Mouse (Mus musculus) 416B (cell line): ENCODE measurements at regions not wholly inside any gene's neighbourhood (a gene's known extent, or its start where the extent isn't known, plus 50 kb on each side); places are given as distances from the start of the nearest gene placed in this dataset.

Source experiments
- DNase-seq: peaks from one replicate; pipeline ENCODE4 v3.0.0; 2011; ENCODE audit warnings: low read depth

DNA sequence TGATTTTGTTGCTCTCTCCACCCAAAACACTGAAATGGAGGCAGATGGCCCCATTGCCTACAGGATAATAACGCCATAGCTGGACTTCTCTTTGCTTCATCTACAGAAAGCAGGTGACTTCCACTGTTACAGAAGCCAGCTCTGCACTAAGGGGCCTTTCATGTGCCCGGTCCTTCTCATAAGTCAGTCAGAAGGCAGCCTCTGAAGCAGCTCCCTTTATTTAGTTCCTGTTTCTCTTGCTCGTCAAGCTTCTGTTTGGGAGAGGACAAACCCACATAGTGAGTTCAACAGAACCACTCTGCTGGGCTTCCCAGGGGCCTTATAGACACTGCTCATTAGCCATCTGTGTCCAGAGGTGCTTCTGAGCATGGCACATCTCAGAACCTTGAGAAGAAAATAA is 205.1 kb upstream of the Hhip start:
- no peak for DNase-seq

DNA sequence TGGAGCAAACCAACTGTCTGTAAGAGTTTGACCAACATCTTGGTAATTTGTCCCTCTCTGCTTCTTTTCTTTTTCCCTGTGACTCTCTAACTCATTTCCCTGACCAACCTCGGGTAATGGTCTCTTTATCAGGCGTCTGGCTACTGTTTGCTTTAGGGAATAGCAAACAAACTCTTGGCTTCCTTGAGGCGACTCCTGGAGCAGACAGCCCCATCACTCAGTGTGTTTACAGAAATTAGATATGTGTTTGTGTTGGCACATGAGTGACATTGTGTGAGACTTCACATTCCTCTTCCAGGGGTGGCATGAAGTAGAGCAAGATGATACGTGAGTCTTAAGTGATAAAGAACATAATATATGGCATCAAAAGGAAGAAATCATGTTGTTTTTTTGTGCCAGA is 195.7 kb upstream of the Hhip start:
- DNase-seq = no peak

DNA sequence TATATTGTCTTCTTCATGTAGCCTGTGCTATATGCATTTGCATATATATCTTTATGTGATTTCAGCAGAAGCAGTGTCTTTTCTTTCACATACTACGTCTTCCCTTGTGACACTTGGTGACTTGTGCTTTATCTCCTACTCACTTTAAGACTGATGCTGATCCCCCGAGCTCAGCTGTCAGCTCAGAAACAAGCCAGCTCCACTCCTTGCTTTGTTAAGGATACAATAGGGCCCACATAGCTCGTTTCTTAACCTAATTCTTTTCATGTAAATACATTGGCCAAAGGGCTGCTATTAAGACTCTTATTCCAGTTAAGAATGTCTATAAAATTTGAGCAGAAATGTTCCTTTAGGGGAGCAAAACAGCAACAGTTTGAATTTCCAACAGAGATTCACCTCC is 193.8 kb upstream of the Hhip start:
- no peak for DNase-seq

DNA sequence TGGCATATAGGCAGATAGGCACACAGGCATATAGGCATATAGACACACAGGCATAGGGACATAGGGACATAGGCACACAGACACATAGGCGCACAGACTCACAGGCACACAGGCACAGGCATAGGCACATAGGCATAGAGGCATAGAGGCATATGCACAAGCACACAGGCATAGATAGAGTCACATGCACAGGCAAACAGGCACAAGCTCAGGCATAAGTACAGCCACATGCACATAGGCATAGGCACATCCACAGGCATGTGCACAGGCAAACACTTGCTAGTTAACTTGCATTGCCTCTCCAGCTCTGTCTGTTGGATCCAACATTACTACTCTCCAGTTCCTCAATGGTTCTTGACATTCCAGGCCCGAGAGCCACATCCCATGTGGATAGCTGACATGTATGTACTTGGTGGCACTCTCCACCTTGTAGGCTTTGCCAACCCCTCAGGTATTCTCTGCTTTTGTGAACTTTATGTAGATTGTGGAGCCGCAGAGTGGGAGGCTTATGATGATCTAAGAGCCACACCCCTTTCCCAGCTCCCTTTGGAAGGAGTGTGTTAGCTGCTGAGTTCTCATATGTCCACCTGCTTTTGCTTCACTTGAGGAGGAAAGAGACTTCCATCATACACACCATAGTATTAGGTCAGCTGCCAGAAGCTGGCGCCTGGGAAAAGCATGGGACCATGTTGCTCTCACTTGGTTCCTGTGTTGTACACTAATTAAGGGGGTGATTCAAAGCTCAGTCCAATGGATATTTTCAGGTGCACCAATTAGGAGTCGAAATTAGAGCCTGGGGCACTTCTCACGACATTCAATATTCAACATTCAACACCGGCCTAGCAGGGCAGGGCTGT is 192.7 kb upstream of the Hhip start:
- DNase-seq = no peak

DNA sequence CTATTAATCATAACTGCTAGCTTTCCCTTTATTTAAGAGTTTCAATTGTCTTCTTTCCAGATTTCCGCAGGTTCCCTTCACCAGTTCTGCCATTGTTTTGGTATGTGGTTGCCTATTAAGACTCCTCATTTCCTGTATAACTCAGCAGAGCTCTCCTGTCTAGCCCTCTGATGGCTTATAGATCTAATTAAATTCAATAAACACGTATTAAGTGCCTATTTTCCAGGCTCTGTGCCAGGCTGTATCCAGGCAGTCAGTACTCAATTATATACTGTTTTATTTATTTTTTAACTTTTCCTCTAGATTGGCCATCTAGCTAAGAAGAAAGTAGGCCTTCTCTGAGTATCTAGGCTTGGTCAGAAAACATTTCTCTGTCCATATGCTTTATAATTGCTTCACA is 192.0 kb upstream of the Hhip start:
- DNase-seq = no peak

DNA sequence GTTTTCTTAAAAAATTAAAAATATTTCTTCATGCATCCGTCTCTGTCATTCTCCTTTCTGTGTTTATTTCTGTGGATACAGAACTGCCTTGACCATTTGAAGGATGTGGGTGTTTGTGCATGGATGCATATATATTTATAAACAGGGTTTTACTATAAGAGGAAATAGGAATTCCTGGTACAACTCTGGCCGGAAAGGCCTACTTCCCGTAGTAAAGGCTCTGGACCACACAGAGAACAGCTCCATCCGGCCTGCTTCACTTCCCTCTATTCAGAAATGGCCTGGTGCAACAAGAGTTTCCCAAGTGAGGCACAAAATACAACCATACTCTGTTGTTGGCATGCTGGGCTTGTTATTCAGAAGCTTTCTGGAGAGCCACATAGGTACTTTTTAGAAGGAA is 182.1 kb upstream of the Hhip start:
- no peak for DNase-seq

DNA sequence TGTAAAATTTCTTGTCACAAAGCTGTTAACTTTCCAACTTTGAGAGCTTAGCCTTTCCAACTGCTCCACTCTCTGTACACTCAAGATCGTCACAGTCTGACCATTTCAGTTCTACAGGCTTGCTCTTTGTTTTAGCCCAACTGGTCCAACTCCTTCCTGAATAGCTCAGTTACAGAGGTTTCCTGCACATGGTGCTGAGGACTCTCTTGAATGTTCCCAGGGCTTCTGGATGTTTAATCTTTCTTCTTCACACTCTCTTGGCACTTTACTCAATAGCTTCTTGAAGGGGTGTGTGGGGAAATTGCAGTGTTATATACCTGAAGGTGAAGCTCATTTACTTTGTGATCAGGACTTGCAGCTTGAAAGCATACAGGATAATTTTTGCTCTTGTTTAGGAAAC is 152.6 kb upstream of the Hhip start:
- DNase-seq = no peak

DNA sequence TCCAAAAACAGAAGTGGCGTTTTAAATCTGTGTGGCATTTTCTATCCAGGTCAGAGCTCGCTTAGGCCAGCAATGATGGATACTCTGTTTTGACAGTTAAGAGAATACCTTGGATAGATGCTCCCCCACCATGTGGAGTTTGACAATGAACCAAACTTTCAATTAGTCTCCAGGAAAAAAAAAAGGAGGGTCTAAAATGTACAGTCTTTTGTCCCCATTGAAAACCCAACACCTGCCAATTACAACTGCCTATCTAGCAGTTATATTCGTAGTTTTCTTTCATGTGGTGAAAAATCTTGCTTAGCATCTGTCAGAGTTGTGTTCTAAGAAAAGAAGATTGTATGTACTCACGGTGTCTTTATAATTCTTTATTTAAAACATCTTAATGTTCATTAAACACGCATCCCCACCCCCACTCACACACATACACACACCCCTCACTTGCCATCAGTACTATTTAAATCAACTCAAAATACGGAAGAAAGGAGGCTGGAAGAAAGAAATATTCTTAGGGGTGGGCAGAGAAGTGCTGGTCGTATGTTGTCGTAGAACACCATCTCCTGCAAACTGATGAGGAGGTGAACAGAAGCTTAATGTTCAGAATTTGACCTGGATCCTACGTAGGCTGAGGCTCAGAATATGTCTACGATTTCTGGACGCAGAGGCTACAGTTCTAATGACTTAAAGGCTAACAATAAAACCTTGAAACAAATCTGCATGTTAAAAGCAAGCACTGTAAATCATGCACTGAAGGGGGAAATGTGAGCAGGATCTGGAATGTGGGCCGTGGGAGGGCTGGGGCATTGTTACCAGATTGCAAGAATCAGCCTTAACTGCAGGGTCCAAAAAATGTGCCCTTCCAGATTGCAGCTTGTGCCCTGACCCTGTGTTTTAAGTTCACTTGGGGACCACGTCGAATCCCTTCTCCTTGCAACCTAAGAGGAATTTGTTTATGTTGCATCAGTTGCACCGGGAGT is 147.2 kb upstream of the Hhip start:
- DNase-seq = no peak

DNA sequence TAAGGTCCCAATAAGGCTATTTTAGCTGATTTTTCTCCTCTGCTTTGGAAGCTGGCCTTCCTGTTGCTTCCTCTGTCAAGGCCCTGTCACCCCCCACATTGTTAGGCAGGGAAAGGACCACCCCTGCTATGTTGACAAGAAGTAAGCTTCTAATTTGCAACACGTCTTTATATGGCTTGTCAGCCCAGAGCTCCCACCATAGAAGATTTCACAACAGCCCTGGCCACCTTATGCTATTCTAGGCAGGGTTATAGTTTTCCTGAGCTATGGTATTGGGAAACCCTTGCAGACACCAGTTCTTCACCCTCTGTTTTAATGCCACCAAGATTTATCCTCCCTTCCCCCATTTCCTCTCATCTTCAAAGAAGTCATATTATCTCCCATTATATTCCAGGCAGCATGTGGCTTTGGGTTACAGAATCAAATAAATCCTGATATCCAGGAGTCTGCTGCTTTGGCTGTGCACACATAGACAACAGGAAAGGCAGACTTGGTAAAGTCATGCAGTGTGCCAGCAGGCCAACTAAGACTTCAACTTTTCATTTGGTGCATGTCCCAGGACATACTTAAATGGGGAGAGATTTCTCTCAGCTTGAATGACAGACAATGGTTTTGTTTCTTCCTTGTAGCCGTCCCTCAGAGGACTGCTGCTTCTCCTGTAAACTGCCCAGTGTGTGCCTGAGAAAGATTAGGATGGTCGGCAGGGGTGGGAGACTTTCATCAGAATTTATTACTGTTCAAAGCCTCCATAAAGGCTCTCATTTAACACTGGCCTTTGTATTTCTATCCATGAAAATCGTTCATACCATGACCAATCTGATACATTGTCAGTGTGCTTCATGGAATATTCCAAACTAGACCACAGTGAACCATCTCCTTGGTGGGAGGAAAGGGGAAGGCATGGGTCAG is 146.2 kb upstream of the Hhip start:
- no peak for DNase-seq

DNA sequence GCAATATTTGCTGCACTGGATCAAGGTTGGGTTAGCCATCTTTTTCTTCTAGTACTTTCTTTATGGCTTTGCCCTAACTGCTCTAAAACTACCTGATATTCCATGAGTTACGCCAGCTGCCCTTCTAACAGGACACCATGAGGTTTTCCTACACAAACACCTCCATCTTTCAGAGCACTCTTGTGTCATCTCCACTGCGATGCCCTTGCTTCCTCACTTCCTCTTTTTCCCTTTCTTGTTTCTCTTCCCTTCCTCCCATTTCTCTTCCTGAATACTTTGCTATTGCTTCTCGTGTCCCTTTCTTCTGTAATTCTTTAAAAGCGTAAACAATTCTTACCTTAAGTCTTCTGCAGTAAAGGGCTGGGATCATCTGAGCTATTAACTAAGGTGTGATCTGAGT is 139.9 kb upstream of the Hhip start:
- no peak for DNase-seq

DNA sequence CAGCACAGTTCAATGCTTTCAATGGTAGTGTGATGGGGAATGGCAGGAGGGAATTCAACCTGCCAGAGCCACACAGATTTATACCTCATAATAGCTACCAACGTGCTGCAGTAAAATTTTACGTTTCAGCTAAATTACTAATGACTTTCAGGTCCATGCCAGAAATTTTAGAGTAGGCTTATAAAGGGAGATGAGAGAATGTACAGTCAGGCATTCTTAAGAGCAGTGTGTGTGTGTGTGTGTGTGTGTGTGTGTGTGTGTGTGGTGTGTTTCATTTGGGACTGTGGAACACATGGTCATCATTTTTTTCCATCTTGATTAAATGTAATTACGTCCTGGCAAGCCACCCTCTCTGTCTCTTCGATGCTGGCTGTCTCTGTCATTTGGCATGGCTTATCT is 132.7 kb upstream of the Hhip start:
- DNase-seq = no peak

DNA sequence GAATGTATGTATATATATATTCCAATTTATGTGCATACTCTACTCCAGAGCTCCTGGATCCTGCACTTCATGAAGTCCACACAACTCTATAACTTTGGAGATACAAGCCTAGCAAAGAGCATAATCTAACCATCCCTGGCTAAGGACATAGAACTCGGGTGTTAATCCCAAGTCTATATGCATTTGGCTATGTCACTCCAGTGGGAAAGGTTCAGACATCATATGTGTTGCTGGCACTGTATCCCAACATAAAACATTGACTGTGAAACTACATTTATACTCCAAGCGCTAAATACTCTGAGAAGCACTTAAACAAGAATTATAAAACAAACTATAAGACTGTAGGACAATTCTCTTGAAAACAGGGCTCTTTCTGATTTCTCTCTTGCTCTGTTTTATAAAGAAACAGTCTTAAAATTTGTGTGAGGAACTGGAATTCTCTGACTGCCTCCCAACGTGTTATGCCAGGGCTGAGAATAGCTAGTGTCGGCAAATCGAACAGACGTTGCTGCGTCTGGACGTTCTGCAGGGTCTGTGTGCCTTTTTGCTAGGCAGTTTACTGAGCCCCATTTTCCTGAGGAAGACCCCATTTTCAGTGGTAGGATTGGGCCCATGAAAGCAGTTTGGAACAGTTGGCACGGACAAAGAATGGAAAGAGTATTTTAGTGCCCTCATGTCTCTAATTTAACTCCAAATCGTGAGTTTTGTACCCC is 132.1 kb upstream of the Hhip start:
- DNase-seq = no peak

DNA sequence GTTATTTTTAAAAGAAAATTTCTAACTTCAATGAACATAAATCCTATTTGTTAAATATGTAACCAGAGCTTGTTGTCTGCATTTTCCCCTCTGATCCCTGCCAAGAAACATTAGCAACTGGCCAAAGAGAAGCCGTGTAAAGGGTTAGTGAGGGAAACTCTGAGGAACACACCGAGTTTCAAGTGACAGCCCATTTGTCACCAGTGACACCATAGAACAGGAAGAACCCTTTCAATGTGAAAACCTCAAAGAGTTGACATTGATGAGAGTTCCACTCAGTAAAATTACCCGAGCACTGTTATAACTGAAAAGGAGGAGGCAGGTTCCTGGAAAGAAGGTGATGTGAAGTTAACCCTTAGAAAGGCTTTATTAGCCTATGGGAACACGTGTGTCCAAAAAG is 127.5 kb upstream of the Hhip start:
- no peak for DNase-seq

DNA sequence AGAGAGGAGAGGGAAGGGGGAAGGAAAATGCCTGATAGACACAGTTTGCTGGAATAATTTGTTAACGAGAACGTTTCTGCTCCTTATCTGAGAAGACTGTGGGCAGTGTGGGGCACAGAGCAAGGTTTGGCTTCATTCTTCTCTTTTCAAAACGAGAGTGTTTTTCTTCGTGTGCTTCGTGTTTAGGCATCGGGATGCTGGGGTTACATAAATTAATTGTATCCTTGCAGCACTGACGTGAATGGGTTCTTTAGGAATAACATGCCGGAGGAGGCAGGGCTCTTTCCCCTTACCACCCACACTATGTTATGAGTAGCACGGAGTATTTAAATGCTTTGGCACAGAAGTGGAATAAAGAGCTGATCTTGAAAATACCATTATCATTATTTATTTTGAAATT is 110.9 kb upstream of the Hhip start:
- DNase-seq = no peak

DNA sequence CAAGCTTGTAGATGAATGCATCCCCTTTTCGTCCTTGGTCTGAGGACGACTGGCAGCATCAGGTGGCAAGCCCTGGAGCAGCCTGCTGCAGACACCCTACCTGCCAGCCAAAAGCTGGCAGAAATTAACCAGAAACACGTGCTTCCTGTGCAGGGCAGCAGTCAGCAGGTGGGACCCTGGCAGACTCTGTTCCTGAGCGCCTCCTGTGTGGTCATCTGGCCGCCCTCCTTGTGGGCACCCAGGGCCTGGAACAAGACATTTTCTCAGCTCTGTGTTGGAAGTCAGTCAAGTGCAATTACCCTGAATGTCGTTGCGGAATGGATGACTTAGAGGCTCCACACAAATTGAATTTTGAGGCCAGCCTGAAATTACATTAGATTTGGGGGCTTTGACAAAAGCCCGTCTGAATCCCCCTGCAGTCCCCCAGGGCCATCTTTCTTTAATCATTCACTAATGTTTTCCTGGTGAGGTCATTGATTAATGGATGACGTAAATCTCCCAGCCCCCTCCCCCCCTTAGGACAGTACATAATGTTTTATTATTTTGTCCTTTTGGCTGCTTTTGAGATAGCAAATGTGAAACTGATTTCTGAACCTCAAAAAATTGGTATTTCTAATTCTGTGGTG is 91.8 kb upstream of the Hhip start:
- no peak for DNase-seq

DNA sequence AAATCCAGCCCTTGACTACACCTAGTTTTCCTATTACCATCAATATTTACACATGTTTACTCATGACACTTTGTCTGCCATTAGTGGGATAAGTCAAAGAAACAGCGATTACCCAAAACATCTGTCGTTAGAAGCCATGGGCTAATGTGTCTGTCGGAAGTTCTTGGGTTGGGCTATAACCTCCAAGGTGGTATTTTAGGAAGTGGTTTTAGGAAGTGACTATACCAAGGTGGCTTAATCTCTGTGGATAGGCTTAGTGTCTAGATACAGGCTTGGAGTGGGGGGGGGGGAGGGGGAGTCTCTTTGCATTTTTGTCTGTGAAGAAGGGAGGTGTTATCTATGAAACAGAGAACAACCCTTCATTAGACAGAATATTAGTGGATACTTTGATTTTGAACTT is 90.1 kb upstream of the Hhip start:
- no peak for DNase-seq

DNA sequence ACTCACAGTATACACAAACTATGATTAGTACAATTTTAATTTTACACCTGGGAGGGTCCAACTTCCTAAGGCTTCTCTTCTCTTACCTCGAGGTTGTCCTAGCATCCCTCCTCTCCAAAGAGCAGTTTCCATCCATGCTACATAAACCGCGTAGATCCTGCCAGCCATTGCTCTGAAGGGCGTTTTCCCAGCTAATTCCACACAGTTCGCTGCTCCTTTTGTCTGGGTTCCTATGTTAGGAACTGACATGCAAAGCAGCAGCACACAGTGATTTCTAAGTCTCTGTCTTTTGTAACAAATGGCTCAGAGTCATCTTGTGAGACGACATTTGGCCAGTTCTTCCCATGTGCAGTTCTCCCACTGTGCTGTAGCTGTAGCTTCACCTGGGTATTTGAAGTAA is 80.7 kb upstream of the Hhip start:
- no peak for DNase-seq

DNA sequence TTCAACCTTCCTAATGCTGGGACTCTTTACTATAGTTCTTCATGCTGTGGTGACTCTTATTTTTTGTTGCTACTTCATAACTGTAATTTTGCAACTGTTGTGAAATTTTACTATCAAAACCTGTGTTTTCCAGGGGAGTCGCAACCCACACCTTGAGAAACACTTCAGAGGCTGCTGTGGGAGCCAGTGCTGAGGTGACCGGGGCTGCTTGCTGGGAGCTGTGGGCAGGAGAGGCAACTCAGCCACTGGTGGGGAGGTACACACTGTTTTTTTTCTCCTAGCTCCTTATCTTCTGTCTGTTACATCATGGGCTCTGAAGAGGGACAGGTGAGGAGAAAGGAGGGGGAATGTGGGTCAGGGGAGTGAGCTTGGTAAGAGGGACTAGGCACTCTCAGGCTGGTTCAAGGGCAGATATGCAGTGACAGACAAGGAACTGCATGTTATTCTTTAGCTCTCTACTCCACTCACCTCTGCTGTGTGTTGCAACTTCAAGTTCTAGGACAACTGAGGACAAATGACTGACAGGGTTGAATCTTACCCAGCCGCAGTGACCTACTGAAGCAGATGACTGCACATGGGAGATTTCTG is 62.7 kb upstream of the Hhip start:
- DNase-seq = no peak

DNA sequence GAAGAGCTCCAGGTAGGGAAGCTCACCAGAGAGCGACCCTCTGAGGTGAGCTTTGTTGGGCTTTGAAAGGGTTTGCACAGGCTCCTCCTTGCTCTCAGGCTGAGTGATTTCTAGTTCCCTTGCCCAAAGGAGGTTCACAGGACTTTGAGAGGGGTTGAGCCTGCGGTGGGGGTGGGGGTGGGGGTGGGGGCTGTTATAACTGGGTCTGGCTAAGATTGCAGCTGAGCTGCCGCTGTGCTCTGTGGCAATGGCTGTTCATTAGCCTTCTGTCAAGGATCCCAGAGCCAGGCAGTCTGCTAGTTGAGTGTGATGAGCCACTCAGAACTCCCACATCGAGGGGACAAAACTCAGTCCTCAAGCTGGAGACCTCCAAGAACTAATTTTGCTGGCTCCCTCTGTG is 59.5 kb upstream of the Hhip start:
- no peak for DNase-seq
